Mouse (Mus musculus): Measurements from ENCODE around the gene Snx29.

GRCm38 (mm10) chr16:11801960-11802539, 479.3 kb downstream of the Snx29 start:
- TF ChIP-seq CTCF (IDR thresholded peaks at IDR 0.05) (no peak), EP300 (IDR thresholded peaks at IDR 0.05) (no peak)
